Mouse (Mus musculus): Measurements from ENCODE around the gene F2r. TPM values are rescaled to one million over a fixed set of nuclear protein-coding genes. Genes with fewer than 3 reads are reported as not detected.

F2r gene
- polyA plus RNA-seq, 1 experiment from 2014 or later: 65.2 TPM

DNA sequence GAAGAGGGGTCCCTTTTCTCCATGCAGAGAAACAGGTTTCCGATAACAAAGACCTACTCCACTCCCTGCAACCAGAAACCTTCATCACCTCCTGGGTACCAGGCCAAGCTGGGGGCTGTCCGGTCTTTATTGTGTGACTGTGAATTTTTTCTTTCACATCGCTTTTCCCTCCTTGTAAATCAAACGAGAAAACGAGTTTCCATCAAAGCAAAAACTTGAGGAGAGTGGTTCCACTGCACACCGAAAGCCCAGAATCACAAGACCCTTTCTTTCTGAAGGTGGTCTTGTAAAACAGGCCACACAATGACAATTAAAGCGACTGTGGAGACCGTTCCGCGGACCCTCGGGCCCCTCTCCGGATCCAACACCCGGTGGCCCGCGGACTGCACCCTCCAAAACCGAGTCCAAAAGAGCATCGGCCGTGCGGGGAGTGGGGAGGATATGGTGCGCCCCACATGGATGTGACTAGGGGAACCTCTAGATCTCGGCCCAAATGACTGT is 566 bp downstream of the F2r start:
- peak overlapping the region; percentile 71 for H3K27ac ChIP-seq (ENCODE audit: low read depth, low read length)
- peak overlapping the region; percentile 85 for H3K4me3 ChIP-seq (ENCODE audit: low read depth, low read length)

DNA sequence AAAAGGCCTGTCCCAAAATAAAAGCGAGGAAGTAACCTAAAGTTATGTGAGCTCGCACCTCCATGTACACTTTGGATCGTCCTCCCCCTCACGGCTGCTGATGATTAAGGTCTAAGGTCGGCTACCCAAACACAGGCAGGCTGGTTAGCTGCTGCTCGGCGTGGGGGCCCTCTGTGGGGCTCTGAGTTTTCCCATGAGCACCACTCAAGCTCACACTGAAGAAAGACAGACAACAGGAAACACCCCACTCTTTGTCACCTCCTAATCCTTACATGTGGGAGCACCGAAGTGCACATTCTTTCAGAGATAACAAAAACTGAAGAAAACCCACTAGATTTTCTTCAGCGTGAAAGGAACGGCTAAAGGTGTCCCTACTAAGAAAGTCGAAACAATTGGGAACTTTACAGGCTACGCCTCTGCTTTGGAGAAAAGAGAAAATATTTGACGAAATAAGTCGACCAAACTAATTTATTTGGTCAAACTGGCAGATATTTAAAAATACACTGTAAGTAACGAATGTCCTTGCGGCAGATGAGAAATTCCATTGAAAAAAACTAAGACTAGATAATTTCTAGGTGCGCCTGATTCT is 1.1 kb downstream of the F2r start:
- no peaks in the 10 kb centered on the region for H3K9me3 ChIP-seq (ENCODE audit: control insufficient read depth, low read length)
- H3K9ac ChIP-seq (replicated peaks; ENCODE audit: low read depth, low read length): peak overlapping the region; percentile 82
- 13% methylated on average over 17 of the region's 17 CpGs for WGBS
- peak overlapping the region; percentile 85 for H3K4me3 ChIP-seq (ENCODE audit: low read depth, low read length)
- no peak overlapping the region for H3K27ac ChIP-seq (ENCODE audit: low read depth, low read length)
- no peak for ATAC-seq (ENCODE audit: low read depth)
- no peaks in the 10 kb centered on the region for H3K36me3 ChIP-seq (ENCODE audit: control insufficient read depth, insufficient read depth, low read length)
- no peaks in the 10 kb centered on the region for H3K27me3 ChIP-seq (ENCODE audit: control insufficient read depth, insufficient read depth, low read length)
- H3K4me1 ChIP-seq (ENCODE audit: control insufficient read depth, insufficient read depth, low read length): peaks cover 16% of the 10 kb centered on the region; the same call in 1 of the 2 replicates
- H3K4me2 ChIP-seq (ENCODE audit: low read depth, low read length): peak overlapping the region; percentile 84

More for the DNA sequence above, 566 bp downstream of the F2r start:
- Histone ChIP-seq H3K4me1 (ENCODE audit: control insufficient read depth, insufficient read depth, low read length) (peaks cover 16% of the 10 kb centered on the region; the same call in 1 of the 2 replicates), H3K9ac (replicated peaks; ENCODE audit: low read depth, low read length) (peak overlapping the region; percentile 82), H3K9me3 (ENCODE audit: control insufficient read depth, low read length) (no peaks in the 10 kb centered on the region), H3K36me3 (ENCODE audit: control insufficient read depth, insufficient read depth, low read length) (no peaks in the 10 kb centered on the region), H3K27me3 (ENCODE audit: control insufficient read depth, insufficient read depth, low read length) (no peaks in the 10 kb centered on the region), H3K4me2 (ENCODE audit: low read depth, low read length) (peak overlapping the region; percentile 84)
- 0% methylated on average over 21 of the region's 21 CpGs for WGBS
- ATAC-seq (ENCODE audit: low read depth): peak; percentile 60

DNA sequence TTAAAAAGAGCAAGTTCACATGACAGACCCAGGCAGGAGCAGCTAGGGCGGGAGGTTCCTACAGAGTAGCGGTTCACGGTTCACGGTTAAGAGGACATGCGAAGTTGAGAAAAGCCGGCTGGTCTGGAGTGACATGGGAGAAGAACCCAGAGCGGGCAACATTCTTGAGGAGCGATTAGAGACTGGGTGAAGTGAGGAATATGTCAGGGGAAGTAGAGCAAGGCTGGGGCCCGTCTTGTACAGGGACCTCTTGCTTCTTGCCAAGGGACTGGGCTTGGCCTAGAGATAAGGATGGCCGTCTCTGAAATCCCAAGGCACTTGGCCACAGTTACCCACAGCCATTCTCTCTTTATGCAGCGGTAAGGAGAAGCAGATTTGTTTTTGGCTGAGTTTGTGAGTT is 1.8 kb downstream of the F2r start:
- Histone ChIP-seq H3K27me3 (ENCODE audit: control insufficient read depth, insufficient read depth, low read length) (no peaks in the 10 kb centered on the region), H3K27ac (ENCODE audit: low read depth, low read length) (no peak overlapping the region), H3K9me3 (ENCODE audit: control insufficient read depth, low read length) (no peaks in the 10 kb centered on the region), H3K4me3 (ENCODE audit: low read depth, low read length) (peak overlapping the region; percentile 85), H3K9ac (replicated peaks; ENCODE audit: low read depth, low read length) (no peak overlapping the region), H3K4me1 (ENCODE audit: control insufficient read depth, insufficient read depth, low read length) (peaks cover 16% of the 10 kb centered on the region; the same call in 1 of the 2 replicates), H3K4me2 (ENCODE audit: low read depth, low read length) (peak overlapping the region; percentile 84), H3K36me3 (ENCODE audit: control insufficient read depth, insufficient read depth, low read length) (no peaks in the 10 kb centered on the region)
- 69% methylated on average over 11 of the region's 11 CpGs for WGBS
- no peak for ATAC-seq (ENCODE audit: low read depth)

DNA sequence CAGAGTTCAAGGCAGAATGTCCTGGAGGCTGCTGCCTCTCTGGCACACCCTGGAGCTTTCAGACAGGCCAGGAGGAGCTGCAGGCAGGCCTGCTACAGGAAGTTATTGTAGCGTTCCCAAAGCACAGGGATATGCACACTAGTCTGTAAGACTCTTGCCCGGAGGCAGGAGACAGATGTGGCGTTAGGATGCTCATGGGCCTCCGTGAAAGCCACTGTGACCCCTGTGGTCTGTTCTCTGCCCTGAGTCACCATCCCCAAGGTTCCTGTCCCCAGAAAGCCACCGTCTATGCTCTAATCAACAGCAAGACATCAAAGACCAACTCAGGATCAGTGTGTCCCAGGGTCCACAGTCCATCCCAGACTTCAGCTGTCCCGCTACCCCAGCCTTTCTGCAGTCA is 3.5 kb downstream of the F2r start:
- Histone ChIP-seq H3K4me3 (ENCODE audit: low read depth, low read length) (no peak overlapping the region), H3K4me1 (ENCODE audit: control insufficient read depth, insufficient read depth, low read length) (peaks cover 16% of the 10 kb centered on the region; the same call in 1 of the 2 replicates), H3K4me2 (ENCODE audit: low read depth, low read length) (no peak overlapping the region), H3K27ac (ENCODE audit: low read depth, low read length) (no peak overlapping the region), H3K9ac (replicated peaks; ENCODE audit: low read depth, low read length) (no peak overlapping the region), H3K27me3 (ENCODE audit: control insufficient read depth, insufficient read depth, low read length) (no peaks in the 10 kb centered on the region), H3K36me3 (ENCODE audit: control insufficient read depth, insufficient read depth, low read length) (no peaks in the 10 kb centered on the region), H3K9me3 (ENCODE audit: control insufficient read depth, low read length) (no peaks in the 10 kb centered on the region)
- 63% methylated on average over 6 of the region's 6 CpGs for WGBS
- ATAC-seq (ENCODE audit: low read depth): no peak

DNA sequence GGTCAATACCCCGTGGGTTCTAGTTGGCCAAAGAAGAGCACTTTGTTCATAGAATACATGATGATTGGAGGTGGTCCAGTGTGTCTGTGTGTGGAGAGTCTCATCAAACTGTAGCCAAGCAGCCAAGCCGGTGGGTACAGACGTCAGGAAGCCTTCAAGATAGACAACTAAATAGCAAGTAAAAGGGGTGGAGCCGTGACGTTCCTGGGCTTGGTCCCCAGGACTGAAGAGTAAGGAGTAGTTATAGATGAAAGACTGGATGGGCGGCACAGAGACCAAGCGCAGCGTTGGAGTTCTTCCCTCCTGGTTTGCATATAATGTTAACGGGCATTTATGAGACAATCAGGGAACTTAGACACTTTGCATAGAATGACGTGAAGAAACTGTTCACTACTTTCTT is 6.0 kb downstream of the F2r start:
- no peak for ATAC-seq (ENCODE audit: low read depth)
- Histone ChIP-seq H3K9me3 (ENCODE audit: control insufficient read depth, low read length) (no peaks in the 10 kb centered on the region), H3K27ac (ENCODE audit: low read depth, low read length) (no peak overlapping the region), H3K9ac (replicated peaks; ENCODE audit: low read depth, low read length) (no peak overlapping the region), H3K27me3 (ENCODE audit: control insufficient read depth, insufficient read depth, low read length) (no peaks in the 10 kb centered on the region), H3K4me1 (ENCODE audit: control insufficient read depth, insufficient read depth, low read length) (peaks cover 16% of the 10 kb centered on the region; the same call in 1 of the 2 replicates), H3K4me3 (ENCODE audit: low read depth, low read length) (no peak overlapping the region), H3K4me2 (ENCODE audit: low read depth, low read length) (no peak overlapping the region), H3K36me3 (ENCODE audit: control insufficient read depth, insufficient read depth, low read length) (no peaks in the 10 kb centered on the region)
- WGBS: 91% methylated on average over 10 of the region's 10 CpGs

DNA sequence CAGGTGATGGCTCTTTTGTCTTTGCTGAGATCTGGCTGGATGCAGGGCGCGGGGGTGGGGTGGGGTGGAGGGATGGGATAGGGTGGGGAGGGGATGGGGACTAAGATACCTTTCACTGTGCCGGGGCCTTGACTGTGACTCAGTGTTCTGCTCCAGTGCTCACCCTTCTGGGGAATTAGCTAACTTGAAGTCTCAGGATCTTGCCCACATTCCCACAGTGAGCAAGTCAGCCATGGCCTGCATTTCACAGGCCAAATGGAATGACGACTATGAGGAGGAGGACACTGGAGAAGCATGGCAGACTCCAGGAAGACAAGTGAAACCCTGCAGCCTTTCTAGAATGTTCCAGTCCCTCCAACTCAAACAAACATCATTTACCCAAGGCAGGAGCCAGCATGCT is 6.5 kb downstream of the F2r start:
- Histone ChIP-seq H3K27me3 (ENCODE audit: control insufficient read depth, insufficient read depth, low read length) (no peaks in the 10 kb centered on the region), H3K27ac (ENCODE audit: low read depth, low read length) (no peak overlapping the region), H3K9ac (replicated peaks; ENCODE audit: low read depth, low read length) (no peak overlapping the region), H3K4me1 (ENCODE audit: control insufficient read depth, insufficient read depth, low read length) (peaks cover 13% of the 10 kb centered on the region; the same call in 1 of the 2 replicates), H3K36me3 (ENCODE audit: control insufficient read depth, insufficient read depth, low read length) (no peaks in the 10 kb centered on the region), H3K9me3 (ENCODE audit: control insufficient read depth, low read length) (no peaks in the 10 kb centered on the region), H3K4me3 (ENCODE audit: low read depth, low read length) (no peak overlapping the region), H3K4me2 (ENCODE audit: low read depth, low read length) (no peak overlapping the region)
- WGBS: 90% methylated on average over 4 of the region's 4 CpGs
- ATAC-seq (ENCODE audit: low read depth): no peak

DNA sequence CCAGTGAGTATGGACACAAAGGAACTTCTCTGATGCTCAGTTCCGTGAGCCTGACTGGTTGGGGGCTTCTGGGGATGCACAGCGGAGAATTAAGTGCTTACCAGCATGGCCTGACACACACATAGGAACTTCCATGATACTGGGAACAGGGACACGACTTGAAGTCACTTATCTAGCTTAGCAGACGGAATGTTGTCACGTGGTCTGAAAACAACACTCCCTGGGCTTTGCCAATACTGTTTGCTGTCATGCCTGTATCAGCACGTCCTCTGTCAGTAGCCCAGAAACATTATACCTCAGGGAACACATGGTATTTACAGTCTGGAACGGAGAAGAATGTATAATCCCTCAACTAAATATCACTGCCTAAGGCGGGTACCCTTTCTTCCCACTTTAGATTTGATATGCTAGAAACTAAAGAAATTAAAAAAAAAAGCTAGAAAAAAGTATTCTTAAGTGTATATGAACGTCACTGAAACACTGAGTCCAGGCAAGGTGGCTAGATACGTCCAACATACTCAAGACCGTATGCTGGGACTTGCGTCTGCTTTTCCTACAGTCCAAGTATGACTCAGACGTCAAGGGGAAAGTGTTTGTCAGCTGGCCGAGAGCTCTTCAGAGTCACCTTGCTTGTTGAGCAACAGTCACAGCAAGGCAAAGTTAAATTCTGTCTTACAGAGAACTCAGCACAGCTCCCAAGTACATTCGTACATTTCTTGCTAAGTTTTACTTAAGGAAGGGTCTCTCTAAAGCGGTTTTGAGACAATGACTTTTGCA is 7.3 kb downstream of the F2r start:
- H3K27me3 ChIP-seq (ENCODE audit: control insufficient read depth, insufficient read depth, low read length): no peaks in the 10 kb centered on the region
- no peak overlapping the region for H3K9ac ChIP-seq (replicated peaks; ENCODE audit: low read depth, low read length)
- no peaks in the 10 kb centered on the region for H3K9me3 ChIP-seq (ENCODE audit: control insufficient read depth, low read length)
- no peak overlapping the region for H3K4me2 ChIP-seq (ENCODE audit: low read depth, low read length)
- WGBS: 88% methylated on average over 16 of the region's 16 CpGs
- H3K27ac ChIP-seq (ENCODE audit: low read depth, low read length): no peak overlapping the region
- no peaks in the 10 kb centered on the region for H3K36me3 ChIP-seq (ENCODE audit: control insufficient read depth, insufficient read depth, low read length)
- peaks cover 6% of the 10 kb centered on the region; the same call in 1 of the 2 replicates for H3K4me1 ChIP-seq (ENCODE audit: control insufficient read depth, insufficient read depth, low read length)
- ATAC-seq (ENCODE audit: low read depth): no peak
- H3K4me3 ChIP-seq (ENCODE audit: low read depth, low read length): no peak overlapping the region

DNA sequence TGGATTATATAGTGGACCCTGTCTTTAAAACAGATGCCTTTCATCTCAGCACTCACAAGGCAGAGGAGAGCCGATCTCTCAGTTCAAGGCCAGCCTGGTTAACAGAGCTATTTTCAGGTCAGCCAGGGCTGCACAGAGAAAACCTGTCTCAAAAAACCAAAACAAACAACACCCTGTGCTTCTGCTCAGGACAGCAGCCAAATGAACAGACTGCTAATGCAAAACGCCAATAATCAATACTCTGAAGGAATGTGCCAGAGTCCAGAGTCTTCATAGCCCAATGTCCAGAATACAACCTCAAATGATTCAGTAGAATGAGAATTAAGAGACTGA is 9.2 kb downstream of the F2r start:
- Histone ChIP-seq H3K9me3 (ENCODE audit: control insufficient read depth, low read length) (no peaks in the 10 kb centered on the region), H3K4me3 (ENCODE audit: low read depth, low read length) (no peak overlapping the region), H3K36me3 (ENCODE audit: control insufficient read depth, insufficient read depth, low read length) (peaks cover 4% of the 10 kb centered on the region), H3K9ac (replicated peaks; ENCODE audit: low read depth, low read length) (no peak overlapping the region), H3K27ac (ENCODE audit: low read depth, low read length) (no peak overlapping the region), H3K4me1 (ENCODE audit: control insufficient read depth, insufficient read depth, low read length) (no peaks in the 10 kb centered on the region), H3K4me2 (ENCODE audit: low read depth, low read length) (no peak overlapping the region), H3K27me3 (ENCODE audit: control insufficient read depth, insufficient read depth, low read length) (no peaks in the 10 kb centered on the region)
- ATAC-seq (ENCODE audit: low read depth): no peak
- 93% methylated on average over 2 of the region's 2 CpGs for WGBS

DNA sequence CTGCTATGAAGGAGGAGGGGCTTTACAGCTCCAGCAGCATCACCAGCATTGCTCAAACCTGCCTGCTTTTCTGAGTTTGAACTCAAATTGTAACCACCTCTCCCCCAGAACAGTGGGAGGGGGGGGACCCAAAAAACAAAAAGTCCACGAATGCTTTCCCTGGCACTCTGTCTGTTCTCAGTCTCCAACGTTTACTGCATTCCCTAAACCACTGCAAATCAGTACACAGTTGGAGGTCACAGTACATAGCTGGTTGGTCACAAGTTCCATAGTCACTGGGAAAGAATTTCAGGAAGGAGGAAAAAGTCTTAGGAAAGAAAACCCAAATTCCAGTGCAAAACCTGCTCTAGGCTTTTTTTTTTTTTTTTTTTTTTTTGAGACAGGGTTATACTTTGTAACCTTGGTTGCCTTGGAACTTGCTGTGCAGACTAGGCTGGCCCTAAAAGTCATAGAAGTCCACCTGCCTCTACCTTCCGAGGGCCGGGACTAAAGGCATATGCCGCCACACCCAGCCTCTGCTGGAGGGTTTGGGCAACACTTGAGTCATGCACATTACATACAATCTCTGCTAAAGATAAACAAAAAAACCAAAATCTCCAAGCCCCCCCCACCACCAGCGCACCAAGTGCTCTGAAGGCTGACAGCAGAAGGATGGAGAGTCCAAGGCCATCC is 9.7 kb downstream of the F2r start:
- Histone ChIP-seq H3K4me1 (ENCODE audit: control insufficient read depth, insufficient read depth, low read length) (no peaks in the 10 kb centered on the region), H3K9ac (replicated peaks; ENCODE audit: low read depth, low read length) (no peak overlapping the region), H3K27ac (ENCODE audit: low read depth, low read length) (no peak overlapping the region), H3K27me3 (ENCODE audit: control insufficient read depth, insufficient read depth, low read length) (no peaks in the 10 kb centered on the region), H3K36me3 (ENCODE audit: control insufficient read depth, insufficient read depth, low read length) (peaks cover 9% of the 10 kb centered on the region), H3K4me2 (ENCODE audit: low read depth, low read length) (no peak overlapping the region), H3K9me3 (ENCODE audit: control insufficient read depth, low read length) (no peaks in the 10 kb centered on the region), H3K4me3 (ENCODE audit: low read depth, low read length) (no peak overlapping the region)
- no peak for ATAC-seq (ENCODE audit: low read depth)
- WGBS: 86% methylated on average over 6 of the region's 6 CpGs
